Mouse (Mus musculus) kidney, adult 18-20 months (tissue): ENCODE data around the gene Comt.

Source experiments
- DNase-seq: peaks from one replicate; pipeline ENCODE4 v3.0.0; 2021

The Comt gene

GRCm38 (mm10) chr16:18433341-18433920 is 6.8 kb upstream of the Comt start:
- no peak for DNase-seq

GRCm38 (mm10) chr16:18430641-18431212 is 4.1 kb upstream of the Comt start:
- no peak for DNase-seq

- no peak for DNase-seq
Observed at GRCm38 (mm10) chr16:18429641-18430040, 3.0 kb upstream of the Comt start.

- no peak for DNase-seq
Observed at GRCm38 (mm10) chr16:18428516-18429042, 1.9 kb upstream of the Comt start.

GRCm38 (mm10) chr16:18428011-18428515 is 1.4 kb upstream of the Comt start:
- no peak for DNase-seq

GRCm38 (mm10) chr16:18426215-18426791 is 349 bp downstream of the Comt start, which contains the start of gene Txnrd2:
Txnrd2 (plus strand) TSS chr16:18426384.
- peak; percentile 85 for DNase-seq

- DNase-seq, result no peak
Observed at GRCm38 (mm10) chr16:18425475-18426214, 1.0 kb downstream of the Comt start.

GRCm38 (mm10) chr16:18424364-18425045 is 2.1 kb downstream of the Comt start:
- DNase-seq, result no peak

- DNase-seq, result no peak
Observed at GRCm38 (mm10) chr16:18423915-18424265, 2.8 kb downstream of the Comt start.

- no peak for DNase-seq
Observed at GRCm38 (mm10) chr16:18423203-18423914, 3.3 kb downstream of the Comt start.

- DNase-seq, result no peak
Observed at GRCm38 (mm10) chr16:18420571-18420970, 6.1 kb downstream of the Comt start.

- no peak for DNase-seq
Observed at GRCm38 (mm10) chr16:18419603-18420026, 7.0 kb downstream of the Comt start.

GRCm38 (mm10) chr16:18418756-18419602 is 7.7 kb downstream of the Comt start:
- no peak for DNase-seq

GRCm38 (mm10) chr16:18417491-18417890 is 9.2 kb downstream of the Comt start:
- no peak for DNase-seq

- DNase-seq, result no peak
Observed at GRCm38 (mm10) chr16:18416837-18417236, 9.8 kb downstream of the Comt start.

- peak; percentile 55 for DNase-seq
Observed at GRCm38 (mm10) chr16:18416094-18416761, 10.4 kb downstream of the Comt start.

- DNase-seq, result no peak
Observed at GRCm38 (mm10) chr16:18413032-18413816, 13.4 kb downstream of the Comt start.

- peak; percentile 84 for DNase-seq
Observed at GRCm38 (mm10) chr16:18411802-18412476, 14.7 kb downstream of the Comt start.

GRCm38 (mm10) chr16:18411026-18411649 is 15.5 kb downstream of the Comt start:
- peak; percentile 67 for DNase-seq
